Comparison of ENCODE assay signal across 19 mouse cellular contexts in genomic region chr9:53272207-53272606, GRCm38 (mm10). TPM values are rescaled to one million over a fixed set of nuclear protein-coding genes. Genes with fewer than 3 reads are reported as not detected.
DNase-seq lines count a peak whose midpoint lies in the region; ATAC-seq and TF ChIP-seq lines count a peak whose summit lies in the region.
"Had no signal": no experiment of that assay in that cellular context is flagged by ENCODE, and none has a peak within 500 bp of the region (broad histone marks: within the 10 kb centered on the region; RNA-seq: fewer than 3 reads in every experiment).

No protein-coding gene starts in this region.

- H3K27ac ChIP-seq in kidney, postnatal 0 days, result peak overlapping the region; percentile 70
- H3K27ac ChIP-seq in embryonic facial prominence, embryonic 14.5 days (replicated peaks; ENCODE audit: low read depth, low read length), result peak overlapping the region; percentile 33
- H3K27ac ChIP-seq: forebrain, embryonic 10.5 days; midbrain, embryonic 12.5 days had no signal

- H3K9ac ChIP-seq in kidney, postnatal 0 days (ENCODE audit: low read depth, low read length), result no peak overlapping the region
- no peak overlapping the region for H3K9ac ChIP-seq in embryonic facial prominence, embryonic 14.5 days (ENCODE audit: low read depth, low read length)
- H3K9ac ChIP-seq: liver, postnatal 0 days; midbrain, embryonic 12.5 days had no signal

- H3K4me3 ChIP-seq in kidney, postnatal 0 days (replicated peaks; ENCODE audit: low read depth, low read length), result no peak overlapping the region
- H3K4me3 ChIP-seq in embryonic facial prominence, embryonic 14.5 days (ENCODE audit: low read depth, low read length), result no peak overlapping the region
- H3K4me3 ChIP-seq: forebrain, embryonic 10.5 days; midbrain, embryonic 12.5 days had no signal

- TF ChIP-seq CTCF in kidney, postnatal 0 days (IDR thresholded peaks at IDR 0.05; ENCODE audit: low read depth), result no peak

- H3K4me1 ChIP-seq in kidney, postnatal 0 days (replicated peaks; ENCODE audit: insufficient read depth, low read length), result no peaks in the 10 kb centered on the region
- H3K4me1 ChIP-seq in embryonic facial prominence, embryonic 14.5 days (ENCODE audit: control insufficient read depth, insufficient read depth, low read length), result no peaks in the 10 kb centered on the region
- H3K4me1 ChIP-seq: midbrain, embryonic 12.5 days had no signal

- DNase-seq in frontal cortex, postnatal 25 days (ENCODE audit: low spot score in 2 of 2), result no peak
- peak; percentile 69 for DNase-seq in kidney, postnatal 0 days (ENCODE audit: low spot score)
- no peak for DNase-seq in kidney, postnatal 10 days
- peak; percentile 24 for DNase-seq in embryonic facial prominence, embryonic 14.5 days (ENCODE audit: low spot score)
- DNase-seq in large intestine, adult 2 months (ENCODE audit: low read depth, low spot score), result peak; percentile 72
- no peak for DNase-seq in cerebellum, adult 11 months
- DNase-seq: adrenal gland, postnatal 14 days; cerebellum, postnatal 10 days; kidney, postnatal 25 days; layer of hippocampus, adult 9-11 months; liver, postnatal 0 days; lung, postnatal 4 days; retina, postnatal 1 day; thymus, adult 18-20 months had no signal

- H3K36me3 ChIP-seq in kidney, postnatal 0 days (ENCODE audit: insufficient read depth, low read length), result no peaks in the 10 kb centered on the region
- no peaks in the 10 kb centered on the region for H3K36me3 ChIP-seq in embryonic facial prominence, embryonic 14.5 days (ENCODE audit: control insufficient read depth, insufficient read depth, low read length)
- H3K36me3 ChIP-seq: forebrain, embryonic 10.5 days; G1E; midbrain, embryonic 12.5 days had no signal

- no peaks in the 10 kb centered on the region for H3K27me3 ChIP-seq in kidney, postnatal 0 days (ENCODE audit: insufficient read depth, low read length)
- no peaks in the 10 kb centered on the region for H3K27me3 ChIP-seq in embryonic facial prominence, embryonic 14.5 days (replicated peaks; ENCODE audit: control insufficient read depth, insufficient read depth, low read length)
- H3K27me3 ChIP-seq: midbrain, embryonic 12.5 days had no signal

- no peaks in the 10 kb centered on the region for H3K9me3 ChIP-seq in kidney, postnatal 0 days (replicated peaks; ENCODE audit: low read length)
- H3K9me3 ChIP-seq in embryonic facial prominence, embryonic 14.5 days (ENCODE audit: control insufficient read depth, low read length), result no peaks in the 10 kb centered on the region
- H3K9me3 ChIP-seq: forebrain, embryonic 10.5 days; G1E; midbrain, embryonic 12.5 days had no signal

- 0 out of 2 replicates have a peak overlapping the region, but pooled peaks have one; percentile 9 for H3K4me2 ChIP-seq in kidney, postnatal 0 days (ENCODE audit: low read length)
- H3K4me2 ChIP-seq in embryonic facial prominence, embryonic 14.5 days (ENCODE audit: low read depth, low read length), result no peak overlapping the region
- H3K4me2 ChIP-seq: midbrain, embryonic 12.5 days had no signal

- 28% methylated on average over 5 of the region's 5 CpGs for WGBS in kidney, postnatal 0 days
- WGBS in embryonic facial prominence, embryonic 14.5 days, result 48% methylated on average over 5 of the region's 5 CpGs
- whole genome bisulfite sequencing in large intestine, adult 2 months, result 10% methylated on average over 5 of the region's 5 CpGs

- ATAC-seq in frontal cortex, adult (ENCODE audit: low TSS enrichment), result 0 out of 2 replicates have a peak, but pooled peaks have one; percentile 62
- ATAC-seq in kidney, postnatal 0 days (replicated peaks; ENCODE audit: low FRiP score, low read depth), result no peak
- no peak for ATAC-seq in embryonic facial prominence, embryonic 14.5 days (ENCODE audit: low read depth)
- no peak for ATAC-seq in CD4-positive, CD25-positive, alpha-beta regulatory T cell, adult 4 months
- ATAC-seq: liver, postnatal 0 days had no signal

RNA-seq across cellular contexts. Expression of gene Ddx10, which starts 24.4 kb away (rescaled TPM):
- polyA plus RNA-seq in kidney, postnatal 0 days (2015; fragmentation: Nextera tagmentation; extraction: Ambion mirVana), result 26.6 and 27.2 TPM in 2 replicates
- polyA plus RNA-seq in embryonic facial prominence, embryonic 14.5 days (2014; fragmentation: Nextera tagmentation; extraction: Ambion mirVana), result 24.6 and 25.8 TPM in 2 replicates
- polyA plus RNA-seq in large intestine, adult 2 months (2012; rRNA removed), result 1.7 and 2.4 TPM in 2 replicates
- 10 to 100 TPM; 50.5 to 59.5 TPM for polyA plus RNA-seq in CD4-positive, CD25-positive, alpha-beta regulatory T cell, adult 4 months (2017; shearing (Covaris generic))

RNA-seq across cellular contexts. Expression of gene Exph5, which starts 29.3 kb away (rescaled TPM):
- polyA plus RNA-seq in kidney, postnatal 0 days (2015; fragmentation: Nextera tagmentation; extraction: Ambion mirVana), result 2.4 and 2.8 TPM in 2 replicates
- polyA plus RNA-seq in embryonic facial prominence, embryonic 14.5 days (2014; fragmentation: Nextera tagmentation; extraction: Ambion mirVana), result 1.4 and 1.7 TPM in 2 replicates
- 2.6 and 7.5 TPM in 2 replicates for polyA plus RNA-seq in large intestine, adult 2 months (2012; rRNA removed)
- 1 to 10 TPM; 1.5 TPM for polyA plus RNA-seq in CD4-positive, CD25-positive, alpha-beta regulatory T cell, adult 4 months (2017; shearing (Covaris generic))
- polyA plus RNA-seq: G1E had no signal

Comparison
In these comparisons a context has a peak if more than half of its experiments do, and no peak if none do; other contexts are left out.
1. DNase-seq: peak in kidney, postnatal 0 days (single experiment), embryonic facial prominence, embryonic 14.5 days (single experiment) and large intestine, adult 2 months (single experiment); none in frontal cortex, postnatal 25 days (0 of 2), kidney, postnatal 10 days (single experiment) and cerebellum, adult 11 months (single experiment).